Mouse (Mus musculus): ENCODE measurements around the gene Wdr35.

Gene Wdr35

GRCm38 (mm10) chr12:9031166-9031565 is 57.5 kb downstream of the Wdr35 start:
- no peak for TF ChIP-seq GATA4 (IDR thresholded peaks at IDR 0.05; ENCODE audit: insufficient replicate concordance, low read length)

- TF ChIP-seq GATA4 (IDR thresholded peaks at IDR 0.05; ENCODE audit: insufficient replicate concordance, low read length) = no peak
These were observed 59.4 kb downstream of the Wdr35 start for GRCm38 (mm10) chr12:9033140-9033539.

- no peak for TF ChIP-seq GATA4 (IDR thresholded peaks at IDR 0.05; ENCODE audit: insufficient replicate concordance, low read length)
These were observed 62.7 kb downstream of the Wdr35 start for GRCm38 (mm10) chr12:9036409-9036808.

GRCm38 (mm10) chr12:9040177-9040576 is 66.5 kb downstream of the Wdr35 start:
- no peak for TF ChIP-seq GATA4 (IDR thresholded peaks at IDR 0.05; ENCODE audit: insufficient replicate concordance, low read length)

- TF ChIP-seq GATA4 (IDR thresholded peaks at IDR 0.05; ENCODE audit: insufficient replicate concordance, low read length) = no peak
These were observed 67.0 kb downstream of the Wdr35 start for GRCm38 (mm10) chr12:9040686-9041085.

GRCm38 (mm10) chr12:9042316-9042715 is 68.6 kb downstream of the Wdr35 start:
- no peak for TF ChIP-seq GATA4 (IDR thresholded peaks at IDR 0.05; ENCODE audit: insufficient replicate concordance, low read length)

- TF ChIP-seq GATA4 (IDR thresholded peaks at IDR 0.05; ENCODE audit: insufficient replicate concordance, low read length) = no peak
These were observed 69.1 kb downstream of the Wdr35 start for GRCm38 (mm10) chr12:9042759-9043158.

- TF ChIP-seq GATA4 (IDR thresholded peaks at IDR 0.05; ENCODE audit: insufficient replicate concordance, low read length) = no peak
These were observed 71.0 kb downstream of the Wdr35 start for GRCm38 (mm10) chr12:9044666-9045065.

- TF ChIP-seq GATA4 (IDR thresholded peaks at IDR 0.05; ENCODE audit: insufficient replicate concordance, low read length) = no peak
These were observed 73.0 kb downstream of the Wdr35 start for GRCm38 (mm10) chr12:9046674-9047073.

GRCm38 (mm10) chr12:9048090-9048489 is 74.4 kb downstream of the Wdr35 start:
- no peak for TF ChIP-seq GATA4 (IDR thresholded peaks at IDR 0.05; ENCODE audit: insufficient replicate concordance, low read length)

- TF ChIP-seq GATA4 (IDR thresholded peaks at IDR 0.05; ENCODE audit: insufficient replicate concordance, low read length) = no peak
These were observed 77.1 kb downstream of the Wdr35 start for GRCm38 (mm10) chr12:9050824-9051223.

- TF ChIP-seq GATA4 (IDR thresholded peaks at IDR 0.05; ENCODE audit: insufficient replicate concordance, low read length) = no peak
These were observed 78.6 kb downstream of the Wdr35 start for GRCm38 (mm10) chr12:9052075-9052829.

- TF ChIP-seq GATA4 (IDR thresholded peaks at IDR 0.05; ENCODE audit: insufficient replicate concordance, low read length) = no peak
These were observed 79.7 kb downstream of the Wdr35 start for GRCm38 (mm10) chr12:9053345-9053744.

- TF ChIP-seq GATA4 (IDR thresholded peaks at IDR 0.05; ENCODE audit: insufficient replicate concordance, low read length) = no peak
These were observed 80.3 kb downstream of the Wdr35 start for GRCm38 (mm10) chr12:9054012-9054411.

- TF ChIP-seq GATA4 (IDR thresholded peaks at IDR 0.05; ENCODE audit: insufficient replicate concordance, low read length) = no peak
These were observed 81.6 kb downstream of the Wdr35 start for GRCm38 (mm10) chr12:9055269-9055668.

- no peak for TF ChIP-seq GATA4 (IDR thresholded peaks at IDR 0.05; ENCODE audit: insufficient replicate concordance, low read length)
These were observed 85.8 kb downstream of the Wdr35 start for GRCm38 (mm10) chr12:9059502-9059901.

- no peak for TF ChIP-seq GATA4 (IDR thresholded peaks at IDR 0.05; ENCODE audit: insufficient replicate concordance, low read length)
These were observed 86.3 kb downstream of the Wdr35 start for GRCm38 (mm10) chr12:9059965-9060364.

Measured in liver, adult (tissue).